18 mouse cellular contexts compared by ENCODE assay signal in the genomic region with DNA sequence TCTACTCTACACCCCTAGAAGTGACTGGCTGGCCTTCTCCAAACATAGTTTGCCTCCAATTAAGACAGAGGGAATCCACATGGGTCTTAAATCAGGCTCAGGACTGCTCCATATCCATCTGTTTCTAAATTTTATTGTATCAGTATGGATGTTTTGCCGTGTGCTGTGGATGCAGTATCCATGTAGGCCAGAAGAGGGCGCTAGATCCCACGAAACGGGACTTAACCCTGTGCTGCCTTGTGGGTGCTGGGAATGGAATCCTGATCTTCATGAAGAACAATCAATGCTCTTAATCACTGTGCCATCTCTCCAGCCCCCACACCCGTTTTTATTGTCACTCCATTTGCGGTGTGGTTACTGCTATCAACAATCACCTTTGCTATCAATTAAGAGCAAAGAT.
DNase-seq lines count a peak whose midpoint lies in the region; ATAC-seq and TF ChIP-seq lines count a peak whose summit lies in the region.
"Had no signal": no experiment of that assay in that cellular context is flagged by ENCODE, and none has a peak within 500 bp of the region (broad histone marks: within the 10 kb centered on the region; RNA-seq: fewer than 3 reads in every experiment).

No protein-coding gene starts in this region.

- H3K27ac ChIP-seq in layer of hippocampus, adult 2 months: no peak overlapping the region
- no peak overlapping the region for H3K27ac ChIP-seq in spleen, adult 2 months (ENCODE audit: insufficient read depth, low read length)
- H3K27ac ChIP-seq: heart, embryonic 10.5 days; neural tube, embryonic 12.5 days had no signal

- WGBS in spleen, adult 2 months: 71% methylated on average over 6 of the region's 6 CpGs

- POLR2A ChIA-PET in Patski (lab: Charles Lee): no interaction called here

- ATAC-seq in Patski: no peak
- ATAC-seq: CD4-positive, CD25-positive, alpha-beta regulatory T cell, adult 4 months had no signal

- DNase-seq in layer of hippocampus, adult 2 months (ENCODE audit: low spot score in 2 of 2): no peak
- DNase-seq in layer of hippocampus, postnatal 10 days (ENCODE audit: low spot score in 2 of 2): no peak
- no peak for DNase-seq in spleen, adult 2 months (ENCODE audit: low read depth in 1 of 2, low spot score in 2 of 2)
- DNase-seq in spleen, adult 18-20 months: no peak
- DNase-seq in Patski (ENCODE audit: low read depth, low spot score): no peak
- DNase-seq in testis, postnatal 10 days (ENCODE audit: low spot score): peak; percentile 44
- DNase-seq in layer of hippocampus, adult 9-11 months: no peak
- DNase-seq: adrenal gland, postnatal 36 days; cerebellum, postnatal 36 days; gastrocnemius, postnatal 25 days; kidney, postnatal 25 days; left cerebral cortex, postnatal 4 days; lung, adult 18-20 months; thymus, postnatal 36 days had no signal

- peak; percentile 56 for TF ChIP-seq CTCF in layer of hippocampus, adult 2 months (conservative IDR thresholded peaks at IDR 0.05)
- 0 out of 2 replicates have a peak, but pooled peaks have one; percentile 8 for TF ChIP-seq CTCF in spleen, adult 2 months (IDR thresholded peaks at IDR 0.05; ENCODE audit: extremely low read depth, insufficient read depth, insufficient read length, insufficient replicate concordance)
- TF ChIP-seq CTCF in Patski (IDR thresholded peaks at IDR 0.05): peak; percentile 52

- H3K36me3 ChIP-seq in spleen, adult 2 months (ENCODE audit: control insufficient read depth, insufficient read depth, low read length): no peaks in the 10 kb centered on the region
- H3K36me3 ChIP-seq: heart, embryonic 10.5 days; neural tube, embryonic 12.5 days had no signal

- no peaks in the 10 kb centered on the region for H3K27me3 ChIP-seq in spleen, adult 2 months (ENCODE audit: control insufficient read depth, insufficient read depth, low read length)
- peaks cover 18% of the 10 kb centered on the region for H3K27me3 ChIP-seq in Patski
- H3K27me3 ChIP-seq: megakaryocyte, embryonic 14.5 days; neural tube, embryonic 12.5 days had no signal

- CTCF ChIA-PET in Patski (lab: Charles Lee): no interaction called here

- no peak for TF ChIP-seq POLR2A in spleen, adult 2 months (IDR thresholded peaks at IDR 0.05; ENCODE audit: low read depth, low read length)

- H3K4me1 ChIP-seq in spleen, adult 2 months (ENCODE audit: control insufficient read depth, insufficient read depth, insufficient read length): no peaks in the 10 kb centered on the region
- H3K4me1 ChIP-seq: heart, embryonic 10.5 days; megakaryocyte, embryonic 14.5 days; neural tube, embryonic 12.5 days had no signal

- no peak overlapping the region for H3K4me3 ChIP-seq in layer of hippocampus, adult 2 months
- H3K4me3 ChIP-seq in spleen, adult 2 months (ENCODE audit: extremely low read depth, insufficient read depth, insufficient read length): no peak overlapping the region
- H3K4me3 ChIP-seq: heart, embryonic 10.5 days; megakaryocyte, embryonic 14.5 days; neural tube, embryonic 12.5 days had no signal

- in situ Hi-C loops in Patski (cut with MboI; ENCODE audit: low pct_unique_long_range_greater_than_20kb): no loop called here
